Mouse (Mus musculus): ENCODE data around the gene Rgs7.

- TF ChIP-seq MYOG (IDR thresholded peaks at IDR 0.05; ENCODE audit: control insufficient read depth, extremely low read depth, insufficient read length) = no peak
- no peak for TF ChIP-seq MYOD1 (IDR thresholded peaks at IDR 0.05; ENCODE audit: control insufficient read depth, insufficient read length, low read depth)
- no peak for TF ChIP-seq MAX (IDR thresholded peaks at IDR 0.05)
- TF ChIP-seq CTCF (IDR thresholded peaks at IDR 0.05; ENCODE audit: control insufficient read depth, insufficient read depth, insufficient read length) = no peak
These were observed 175.0 kb downstream of the Rgs7 start for GRCm38 (mm10) chr1:175317264-175317663.

Measured in C2C12 (cell line).